Mouse (Mus musculus): ENCODE data around the gene A630095N17Rik. TPM values are rescaled to one million over a fixed set of nuclear protein-coding genes. Genes with fewer than 3 reads are reported as not detected.

Gene A630095N17Rik
- not detected for total RNA-seq (2021)
- long read RNA-seq, experiment 1 = 0 reads
- long read RNA-seq, experiment 2 = 0 reads

- H3K4me3 ChIP-seq = no peak within 1 kb of the TSS
- no peak for TF ChIP-seq CTCF (IDR thresholded peaks at IDR 0.05)
- intact Hi-C loops (cut with DNase I) = no loop called here
- no peak for DNase-seq
- H3K27ac ChIP-seq = no peak within 1 kb of the TSS
Observed at GRCm38 (mm10) chr1:75231664-75232152, at the start of gene A630095N17Rik. Gene A630095N17Rik (minus strand): TSS chr1:75232102.

GRCm38 (mm10) chr1:75278228-75278627 is 46.3 kb upstream of the A630095N17Rik start, which contains the start of gene Resp18:
Gene Resp18 (minus strand): TSS chr1:75278415.
- Histone ChIP-seq H3K4me3 (no peak within 1 kb of the TSS), H3K27ac (no peak within 1 kb of the TSS)
- no peak for TF ChIP-seq CTCF (IDR thresholded peaks at IDR 0.05)
- intact Hi-C loops (cut with DNase I) = no loop called here
- no peak for DNase-seq

- peak; percentile 50 for DNase-seq
- no peak for TF ChIP-seq CTCF (IDR thresholded peaks at IDR 0.05)
- intact Hi-C loops (cut with DNase I) = no loop called here
- Histone ChIP-seq H3K4me3 (no peak overlapping the region), H3K27ac (no peak overlapping the region)
Observed at GRCm38 (mm10) chr1:75277195-75278188, 45.6 kb upstream of the A630095N17Rik start.

GRCm38 (mm10) chr1:75264091-75264880 is 32.4 kb upstream of the A630095N17Rik start, which contains the start of gene Ptprn:
Gene Ptprn (minus strand): TSS chr1:75264502.
- H3K27ac ChIP-seq = no peak within 1 kb of the TSS
- intact Hi-C loops (cut with DNase I) = no loop called here
- TF ChIP-seq CTCF (IDR thresholded peaks at IDR 0.05) = no peak
- DNase-seq = no peak
- no peak within 1 kb of the TSS for H3K4me3 ChIP-seq

- no peak overlapping the region for H3K4me3 ChIP-seq
- H3K27ac ChIP-seq = no peak overlapping the region
- peak; percentile 70 for DNase-seq
- TF ChIP-seq CTCF (IDR thresholded peaks at IDR 0.05) = no peak
- intact Hi-C loops (cut with DNase I) = no loop called here
Observed at GRCm38 (mm10) chr1:75262969-75263951, 31.4 kb upstream of the A630095N17Rik start.

GRCm38 (mm10) chr1:75261278-75261677 is 29.4 kb upstream of the A630095N17Rik start:
- Histone ChIP-seq H3K4me3 (no peak overlapping the region), H3K27ac (no peak overlapping the region)
- no peak for DNase-seq
- no peak for TF ChIP-seq CTCF (IDR thresholded peaks at IDR 0.05)
- intact Hi-C loops (cut with DNase I) = no loop called here

- intact Hi-C loops (cut with DNase I) = no loop called here
- TF ChIP-seq CTCF (IDR thresholded peaks at IDR 0.05) = no peak
- no peak overlapping the region for H3K27ac ChIP-seq
- DNase-seq = peak; percentile 15
- no peak overlapping the region for H3K4me3 ChIP-seq
Observed at GRCm38 (mm10) chr1:75255516-75256046, 23.7 kb upstream of the A630095N17Rik start.

GRCm38 (mm10) chr1:75254625-75255013 is 22.7 kb upstream of the A630095N17Rik start:
- DNase-seq = peak; percentile 15
- no peak for TF ChIP-seq CTCF (IDR thresholded peaks at IDR 0.05)
- Histone ChIP-seq H3K4me3 (no peak overlapping the region), H3K27ac (no peak overlapping the region)
- intact Hi-C loops (cut with DNase I) = loop anchor here (5.0 kb wide), 3 partner anchors 63 to 307 kb away; partner anchors contain the start of gene Dnpep

- Histone ChIP-seq H3K27ac (no peak overlapping the region), H3K4me3 (no peak overlapping the region)
- TF ChIP-seq CTCF (IDR thresholded peaks at IDR 0.05) = peak; percentile 94; the same call in 1 of the 2 replicates
- intact Hi-C loops (cut with DNase I) = loop anchor here (5.0 kb wide), 3 partner anchors 63 to 307 kb away; partner anchors contain the start of gene Dnpep
- DNase-seq = peak; percentile 82
Observed at GRCm38 (mm10) chr1:75253849-75254624, 22.1 kb upstream of the A630095N17Rik start.

- no peak overlapping the region for H3K27ac ChIP-seq
- intact Hi-C loops (cut with DNase I) = loop anchor here (5.0 kb wide), 3 partner anchors 64 to 306 kb away; partner anchors contain the start of gene Dnpep
- DNase-seq = peak; percentile 30
- no peak overlapping the region for H3K4me3 ChIP-seq
- TF ChIP-seq CTCF (IDR thresholded peaks at IDR 0.05) = peak; percentile 29; the same call in 1 of the 2 replicates
Observed at GRCm38 (mm10) chr1:75253029-75253428, 21.1 kb upstream of the A630095N17Rik start.

All from gastrocnemius, adult 2 months (tissue).